Mouse (Mus musculus) left cerebral cortex, adult 18-20 months (tissue): ENCODE measurements around the gene Ndufaf1. TPM values are rescaled to one million over a fixed set of nuclear protein-coding genes. Genes with fewer than 3 reads are reported as not detected.
A peak's percentile ranks its signal among the peaks of the same experiment; 100 is the strongest.
"Not testable (repeated sequence)": the region's sequence is repeated elsewhere in the genome, so short reads cannot be mapped to it uniquely, and the experiment has no call there.

Source experiments
- DNase-seq, 2 experiments: peaks; one replicate each; pipeline ENCODE4 v3.0.0; 2021 to 2022; ENCODE audit warnings: low spot score in 2 of 2, mixed read lengths in 1 of 2
- long read RNA-seq, 2 experiments: library from polyadenylated mRNA; stranded (forward); transcript quantifications; one replicate each; pipeline ENCODE4 v2.0.0; 2021
- total RNA-seq, 2 experiments: library from RNA; stranded (reverse); gene quantifications; 2 replicates each; pipeline ENCODE4 v1.2.3; 2021

Gene Ndufaf1
- 10 to 100 TPM; 29.8 to 31.9 TPM for total RNA-seq
- long read RNA-seq, experiment 1, transcript Ndufaf1-203 (5 exons, 1,308 nt) = minor isoform, 5 of 47 reads
- long read RNA-seq, experiment 1, transcript Ndufaf1-202 (5 exons, 1,478 nt) = major isoform, 30 of 47 reads
- long read RNA-seq, experiment 1, partial matches to known transcripts = 1 of 47 reads
- long read RNA-seq, experiment 1, other reads (novel, unspliced or antisense) = 11 of 47 reads
- long read RNA-seq, experiment 2, transcript Ndufaf1-202 (5 exons, 1,478 nt) = major isoform, 14 of 33 reads
- long read RNA-seq, experiment 2, transcript Ndufaf1-203 (5 exons, 1,308 nt) = minor isoform, 8 of 33 reads
- long read RNA-seq, experiment 2, partial matches to known transcripts = 2 of 33 reads
- long read RNA-seq, experiment 2, other reads (novel, unspliced or antisense) = 9 of 33 reads

GRCm38 (mm10) chr2:119662220-119663182 lies at the start of gene Ndufaf1:
Gene Ndufaf1, minus strand, starts transcription at chr2:119662827.
- peak; percentile 79 to 82 for DNase-seq

GRCm38 (mm10) chr2:119710011-119710410 lies 47.4 kb upstream of the Ndufaf1 start:
- DNase-seq = no peak

- DNase-seq = no peak
These were observed 45.0 kb upstream of the Ndufaf1 start for GRCm38 (mm10) chr2:119707676-119708075.

DNA sequence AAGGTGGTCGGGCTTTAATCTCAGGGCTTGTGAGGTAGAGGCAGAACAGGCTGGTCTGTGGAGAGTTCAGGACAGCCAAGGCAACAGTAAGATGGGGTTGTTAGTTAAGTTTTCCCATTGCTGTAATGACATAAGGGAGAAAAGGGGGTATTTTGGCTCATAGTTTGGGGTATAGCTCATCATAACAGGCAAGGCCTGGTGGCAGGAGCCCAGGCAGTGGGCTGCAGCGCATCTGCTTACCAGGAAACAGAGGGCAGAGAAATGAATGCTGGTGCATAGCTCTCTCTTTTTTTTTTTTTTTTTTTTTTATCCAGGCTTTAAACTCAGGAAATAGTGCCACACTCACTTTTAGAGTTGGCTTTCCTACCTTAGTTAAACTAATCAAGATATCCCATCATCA lies 40.5 kb upstream of the Ndufaf1 start:
- DNase-seq = no peak

- DNase-seq = no peak
These were observed 37.3 kb upstream of the Ndufaf1 start for GRCm38 (mm10) chr2:119699962-119700361.

- DNase-seq = no peak
These were observed 35.8 kb upstream of the Ndufaf1 start for GRCm38 (mm10) chr2:119698472-119698871.

DNA sequence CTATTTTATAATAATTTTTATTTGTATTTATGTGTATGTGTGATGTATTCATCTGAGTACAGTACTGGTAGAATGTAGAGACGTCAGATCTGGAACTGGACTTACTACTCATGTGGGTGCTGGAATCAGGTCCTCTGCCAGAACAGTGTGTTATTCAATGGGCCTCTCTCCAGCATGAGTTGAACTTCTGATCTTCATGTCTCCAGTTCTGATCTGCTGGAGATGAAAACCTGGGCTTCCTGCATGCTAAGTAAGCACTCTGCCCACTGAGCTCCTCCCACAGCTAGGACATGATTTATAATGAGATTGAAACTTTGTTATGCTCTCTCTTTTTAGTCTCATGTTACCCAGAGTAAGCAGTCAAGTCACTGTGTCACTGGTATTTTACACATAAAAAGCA lies 33.5 kb upstream of the Ndufaf1 start:
- no peak for DNase-seq

DNA sequence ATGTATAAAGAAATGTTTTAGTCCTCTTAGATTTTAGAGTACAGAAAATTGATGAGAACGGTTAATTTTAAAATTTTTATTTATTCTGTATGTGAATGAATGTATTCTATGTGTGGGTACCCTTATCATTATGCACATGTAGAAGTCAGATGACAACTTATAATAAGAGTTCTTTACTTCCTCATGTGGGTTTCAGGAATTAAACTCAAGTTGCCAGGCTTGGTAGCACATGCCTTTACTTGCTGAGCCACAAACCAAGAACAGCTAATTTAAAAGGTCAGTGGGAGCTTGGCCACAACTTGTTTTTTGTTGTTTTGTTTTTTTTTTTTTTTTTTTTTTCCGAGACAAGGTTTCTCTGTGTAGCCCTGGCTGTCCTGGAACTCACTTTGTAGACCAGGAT lies 32.2 kb upstream of the Ndufaf1 start:
- no peak for DNase-seq

DNA sequence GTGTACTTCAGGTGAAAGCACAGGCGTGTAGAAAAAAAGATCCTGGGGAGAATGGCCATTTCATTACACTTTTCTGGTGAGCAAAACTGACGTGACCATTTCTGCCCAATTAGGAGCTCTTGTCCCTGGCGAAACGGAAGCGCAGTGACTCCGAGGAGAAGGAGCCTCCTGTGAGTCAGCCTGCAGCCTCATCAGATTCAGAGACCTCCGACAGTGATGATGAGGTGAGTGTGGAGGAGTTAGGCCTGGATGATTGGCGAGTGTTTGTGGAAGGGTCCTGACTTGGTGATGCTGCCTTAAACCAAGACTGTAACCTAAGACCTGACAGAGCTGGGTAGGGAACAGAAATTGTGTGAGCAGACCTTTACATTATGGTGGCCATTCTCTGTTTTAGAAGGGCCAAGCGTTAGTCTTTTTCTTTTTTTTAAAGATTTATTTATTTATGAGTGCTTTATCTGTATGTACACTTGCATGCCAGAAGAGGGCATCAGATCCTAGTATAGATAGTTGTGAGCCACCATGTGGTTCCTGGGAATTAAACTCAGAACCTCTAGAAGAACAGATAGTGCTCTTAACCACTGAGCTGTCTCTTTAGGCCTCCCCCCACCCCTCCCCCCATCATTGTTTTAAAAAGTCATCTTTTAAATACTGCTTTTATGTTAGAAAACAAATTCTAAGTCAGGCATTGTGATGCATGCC lies 29.5 kb upstream of the Ndufaf1 start:
- DNase-seq = no peak

GRCm38 (mm10) chr2:119683706-119684105 lies 21.1 kb upstream of the Ndufaf1 start:
- no peak for DNase-seq

DNA sequence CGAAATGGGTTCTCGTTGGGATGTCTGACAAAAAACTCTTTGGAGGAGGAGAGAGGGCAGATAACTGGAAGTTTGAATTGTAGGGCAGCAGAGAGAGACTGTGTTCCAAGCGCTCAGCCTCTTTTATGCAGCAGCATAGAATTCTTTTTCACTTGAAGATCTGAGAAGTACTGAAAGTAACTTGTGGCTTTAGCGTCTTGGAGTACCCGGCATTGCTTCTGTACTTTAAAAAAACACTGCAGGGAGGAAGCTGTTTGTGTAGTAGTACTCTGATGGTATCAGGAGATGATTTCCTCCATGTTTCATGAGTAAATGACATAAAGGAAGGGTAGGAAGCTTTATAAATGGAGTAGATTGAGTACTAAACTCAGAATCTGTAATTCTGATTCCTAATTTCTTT lies 13.2 kb upstream of the Ndufaf1 start:
- DNase-seq = no peak

DNA sequence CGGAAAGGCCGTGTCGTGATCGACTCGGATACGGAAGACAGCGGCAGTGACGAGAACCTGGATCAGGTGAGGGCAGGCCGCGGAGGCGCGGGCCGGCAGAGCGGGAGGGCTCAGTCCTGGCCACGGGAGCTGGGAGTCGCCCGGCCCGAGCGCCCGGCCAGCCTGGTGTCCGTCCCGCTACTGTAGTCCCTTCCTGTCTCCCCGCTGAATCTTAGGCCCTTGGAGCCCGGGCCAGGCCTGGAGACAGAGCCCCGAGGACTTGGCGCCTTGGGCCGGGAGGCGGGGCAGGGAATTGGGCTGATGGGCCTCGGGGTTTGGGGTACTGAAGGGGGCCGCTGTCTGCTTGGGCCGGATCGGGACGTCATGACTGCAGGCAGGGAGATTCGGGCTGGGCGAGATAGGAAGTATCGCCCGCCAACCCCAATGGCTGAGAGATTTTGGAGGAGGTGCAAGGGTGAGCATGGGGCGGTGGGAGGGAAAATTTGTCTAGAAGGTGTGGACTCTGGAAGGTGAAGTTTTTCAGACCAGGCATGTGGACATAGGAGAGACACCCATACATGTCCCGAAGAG lies 12.7 kb upstream of the Ndufaf1 start:
- peak in 1 of 2 experiments; percentile 16 for DNase-seq

GRCm38 (mm10) chr2:119674525-119675214 lies 12.0 kb upstream of the Ndufaf1 start, which contains the start of gene Rtf1:
Gene Rtf1, plus strand, starts transcription at chr2:119675068.
- peak; percentile 94 to 96 for DNase-seq

- peak in 1 of 2 experiments; percentile 12 for DNase-seq
These were observed 6.4 kb upstream of the Ndufaf1 start for GRCm38 (mm10) chr2:119669010-119669409.

DNA sequence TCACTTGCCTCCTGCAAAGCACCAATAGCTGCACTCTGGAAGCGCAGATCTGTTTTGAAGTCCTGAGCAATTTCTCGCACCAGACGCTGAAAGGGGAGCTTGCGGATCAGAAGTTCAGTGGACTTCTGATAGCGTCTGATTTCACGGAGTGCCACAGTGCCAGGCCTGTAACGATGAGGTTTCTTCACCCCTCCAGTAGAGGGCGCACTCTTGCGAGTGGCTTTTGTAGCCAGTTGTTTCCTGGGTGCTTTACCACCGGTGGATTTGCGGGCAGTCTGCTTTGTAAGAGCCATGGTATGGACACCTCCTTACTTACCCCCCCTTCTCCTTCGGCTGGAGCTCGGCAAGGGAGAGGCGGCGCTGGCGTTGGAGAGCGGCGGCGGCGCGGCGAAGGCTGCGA lies 3.1 kb upstream of the Ndufaf1 start:
- DNase-seq = not testable (repeated sequence)

DNA sequence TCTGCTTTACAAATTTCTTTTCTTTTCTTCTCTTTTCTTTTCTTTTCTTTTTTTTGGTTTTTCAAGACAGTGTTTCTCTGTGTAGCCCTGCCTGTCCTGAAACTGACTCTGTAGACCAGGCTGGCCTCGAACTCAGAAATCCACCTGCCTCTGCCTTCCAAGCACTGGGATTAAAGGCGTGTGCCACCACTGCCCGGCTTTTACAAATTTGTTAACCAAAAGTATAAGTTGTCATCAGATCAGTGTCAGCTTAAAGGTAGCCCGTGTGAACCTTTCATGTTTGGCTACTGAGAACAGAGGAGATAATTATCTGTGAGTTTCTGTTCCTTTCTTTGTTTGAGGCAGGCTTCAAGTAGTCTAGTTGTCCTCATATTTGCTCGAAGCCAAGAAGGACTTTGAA lies 18.4 kb downstream of the Ndufaf1 start:
- DNase-seq = no peak

- no peak for DNase-seq
These were observed 21.3 kb downstream of the Ndufaf1 start for GRCm38 (mm10) chr2:119641214-119641912.

GRCm38 (mm10) chr2:119636781-119637180 lies 25.8 kb downstream of the Ndufaf1 start:
- DNase-seq = no peak

GRCm38 (mm10) chr2:119621302-119621701 lies 41.3 kb downstream of the Ndufaf1 start:
- no peak for DNase-seq

GRCm38 (mm10) chr2:119619002-119619401 lies 43.6 kb downstream of the Ndufaf1 start:
- DNase-seq = not testable (repeated sequence)
